Mouse (Mus musculus) stomach, postnatal 0 days (tissue): ENCODE data around the gene Acot7.

Experiments
- CTCF ChIP-seq: IDR thresholded peaks from 2 replicates; pipeline ENCODE4 v1.5.1; 2016; ENCODE audit warnings: antibody characterized with exemption, low read depth, mild to moderate bottlenecking, moderate library complexity
- EP300 ChIP-seq: optimal IDR thresholded peaks from 2 replicates; pipeline ENCODE3; 2016; ENCODE audit warnings: antibody characterized with exemption

GRCm38 (mm10) chr4:152209623-152210022 lies 31.7 kb downstream of the Acot7 start:
- TF ChIP-seq CTCF = no peak
- no peak for TF ChIP-seq EP300
